Mouse (Mus musculus): Measurements from ENCODE around the gene Sh3rf1. TPM values are rescaled to one million over a fixed set of nuclear protein-coding genes. Genes with fewer than 3 reads are reported as not detected.

Sh3rf1 gene
- total RNA-seq, 2 experiments from 2014 or later: 0.14 to 1.8 TPM

GRCm38 (mm10) chr8:61347526-61347925, 123.9 kb downstream of the Sh3rf1 start:
- ATAC-seq (replicated peaks; ENCODE audit: low FRiP score, low TSS enrichment, poor library complexity, severe bottlenecking): no peak

DNA sequence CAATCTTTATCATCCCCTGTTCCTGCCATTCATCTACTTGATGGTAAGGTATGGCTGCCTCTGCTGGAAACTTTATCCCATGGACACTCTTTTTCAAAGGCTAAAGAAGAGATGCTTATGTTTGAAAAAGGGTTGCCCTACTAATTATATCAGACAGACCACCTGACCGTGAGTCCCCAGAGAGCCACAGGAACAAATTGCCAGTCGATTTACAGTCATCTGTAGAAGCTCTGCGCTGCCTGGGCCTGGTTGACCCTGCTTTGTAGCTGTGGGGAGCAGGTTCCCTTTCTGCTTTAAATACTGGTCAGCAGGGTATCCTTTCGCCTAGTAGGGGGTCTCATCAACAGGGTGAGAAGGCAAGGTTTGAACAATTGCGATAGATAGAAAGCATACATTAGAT, 124.4 kb downstream of the Sh3rf1 start:
- ATAC-seq (replicated peaks; ENCODE audit: low FRiP score, low TSS enrichment, poor library complexity, severe bottlenecking): no peak

DNA sequence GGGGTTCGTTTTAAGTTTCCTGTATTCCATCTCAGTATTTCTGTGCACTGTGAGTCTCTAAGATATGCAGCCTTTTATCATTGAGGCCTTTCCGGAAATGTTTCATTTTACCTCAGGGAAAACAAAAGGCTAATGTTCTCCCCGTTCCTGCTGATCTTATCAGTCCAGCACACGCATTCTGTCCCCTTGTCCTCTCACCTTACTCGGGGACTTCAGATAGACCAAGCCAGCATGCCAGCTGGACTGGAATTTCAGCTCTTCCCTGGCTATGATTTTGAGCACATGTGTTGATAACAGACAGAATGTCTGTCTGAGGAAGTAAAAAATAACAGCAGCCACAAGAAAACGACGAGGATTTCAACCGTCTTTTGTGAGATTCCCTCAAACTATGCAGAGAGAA, 124.8 kb downstream of the Sh3rf1 start:
- ATAC-seq (replicated peaks; ENCODE audit: low FRiP score, low TSS enrichment, poor library complexity, severe bottlenecking): no peak

GRCm38 (mm10) chr8:61350443-61350842, 126.8 kb downstream of the Sh3rf1 start:
- no peak for ATAC-seq (replicated peaks; ENCODE audit: low FRiP score, low TSS enrichment, poor library complexity, severe bottlenecking)

DNA sequence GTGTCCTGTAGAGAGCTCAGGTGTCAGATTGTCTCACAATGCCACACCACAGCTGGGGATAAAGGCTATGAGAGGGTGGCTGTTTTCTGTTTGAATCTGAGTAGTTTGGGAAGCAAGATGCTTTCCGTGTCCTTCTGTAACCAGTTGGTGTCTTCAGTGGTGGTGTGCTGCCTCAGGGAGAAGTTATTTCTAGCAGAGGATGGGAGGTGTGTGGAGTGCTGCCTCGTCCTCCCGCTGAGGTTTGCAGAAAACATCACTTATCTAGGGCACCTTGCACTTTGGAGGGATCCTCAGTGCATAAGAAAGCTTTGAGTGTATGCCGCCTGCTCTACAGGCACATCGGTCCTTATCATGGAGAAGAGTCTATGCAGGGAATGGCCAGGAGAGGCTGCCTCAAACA, 128.0 kb downstream of the Sh3rf1 start:
- ATAC-seq (replicated peaks; ENCODE audit: low FRiP score, low TSS enrichment, poor library complexity, severe bottlenecking): no peak

DNA sequence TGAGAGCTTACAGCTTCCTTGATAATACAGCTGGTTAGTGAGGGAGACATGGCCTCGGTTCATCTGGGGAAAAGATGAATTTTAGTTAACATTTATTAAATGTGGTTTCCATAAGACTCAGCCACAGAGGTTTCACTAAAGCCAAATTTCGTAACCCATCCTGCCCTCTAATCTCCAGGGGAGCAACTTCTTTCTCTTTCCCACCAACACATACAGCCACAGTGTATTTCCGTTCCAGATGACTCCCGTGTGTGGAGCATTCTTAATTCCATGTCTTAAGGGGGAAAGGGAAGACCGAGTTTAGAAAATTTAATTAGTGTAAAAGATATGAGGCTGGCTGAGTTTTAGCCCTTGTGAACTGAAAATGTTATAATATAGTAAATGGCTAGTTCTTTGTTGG, 131.8 kb downstream of the Sh3rf1 start:
- ATAC-seq (replicated peaks; ENCODE audit: low FRiP score, low TSS enrichment, poor library complexity, severe bottlenecking): no peak

- peak; percentile 52; the same call in 1 of the 2 replicates for ATAC-seq (replicated peaks; ENCODE audit: low FRiP score, low TSS enrichment, poor library complexity, severe bottlenecking)
Observed at GRCm38 (mm10) chr8:61359004-61359403, 135.3 kb downstream of the Sh3rf1 start.

DNA sequence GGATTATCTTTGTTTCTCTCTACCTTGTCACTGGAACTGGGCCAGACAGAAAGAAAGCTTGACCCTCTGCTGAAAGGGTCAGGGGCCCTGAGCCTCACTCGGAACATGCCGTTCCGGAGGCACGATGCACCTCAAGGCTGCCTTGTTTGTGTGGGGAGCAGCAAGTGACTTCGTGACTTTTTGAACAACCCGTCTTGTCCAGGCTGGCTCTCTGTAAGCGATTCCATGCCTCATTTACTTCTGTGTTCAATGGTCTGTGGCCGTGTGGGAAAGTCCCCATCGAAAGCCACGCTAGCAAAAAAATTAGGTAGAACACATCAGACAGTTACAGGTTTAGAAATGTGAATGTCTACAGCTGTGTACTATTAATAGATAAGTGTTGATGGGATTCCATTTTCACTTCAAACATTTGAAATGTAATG, 136.2 kb downstream of the Sh3rf1 start:
- ATAC-seq (replicated peaks; ENCODE audit: low FRiP score, low TSS enrichment, poor library complexity, severe bottlenecking): no peak

DNA sequence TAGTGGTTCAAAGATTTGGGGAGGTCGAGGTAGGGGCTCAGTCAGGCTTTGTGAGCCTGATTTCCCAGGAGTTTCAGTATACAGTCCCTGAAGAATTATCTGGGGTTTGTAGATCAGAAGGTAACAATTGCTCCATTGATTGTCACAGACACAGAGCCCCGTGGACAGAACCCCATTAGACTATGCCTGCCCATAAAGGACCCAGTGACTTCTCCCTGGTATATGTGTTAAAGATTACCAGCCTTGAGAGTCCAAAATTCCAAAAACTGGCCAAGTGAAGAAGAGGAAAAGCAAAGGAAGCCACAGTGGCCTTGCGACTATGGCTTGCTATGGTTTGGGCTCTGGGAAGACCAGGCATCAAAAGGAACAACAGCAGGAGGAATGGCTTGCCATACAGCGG, 136.7 kb downstream of the Sh3rf1 start:
- ATAC-seq (replicated peaks; ENCODE audit: low FRiP score, low TSS enrichment, poor library complexity, severe bottlenecking): no peak

DNA sequence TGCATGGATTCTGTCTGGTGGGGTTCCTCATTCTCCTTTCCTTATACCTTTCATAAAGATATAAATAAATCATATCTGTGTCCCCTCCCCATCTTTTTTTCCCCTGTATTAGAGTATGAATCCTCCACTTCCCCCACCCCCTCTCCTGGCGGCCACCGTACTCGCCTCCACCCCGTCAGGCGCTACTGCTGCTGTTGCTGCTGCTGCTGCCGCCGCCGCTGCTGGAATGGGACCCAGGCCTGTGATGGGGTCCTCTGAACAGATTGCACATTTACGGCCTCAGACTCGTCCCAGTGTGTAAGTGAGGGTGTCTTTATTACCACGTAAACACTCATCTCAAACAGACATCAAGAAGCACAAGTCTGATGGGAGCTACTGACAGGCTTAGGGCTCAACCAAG, 137.8 kb downstream of the Sh3rf1 start:
- ATAC-seq (replicated peaks; ENCODE audit: low FRiP score, low TSS enrichment, poor library complexity, severe bottlenecking): no peak

DNA sequence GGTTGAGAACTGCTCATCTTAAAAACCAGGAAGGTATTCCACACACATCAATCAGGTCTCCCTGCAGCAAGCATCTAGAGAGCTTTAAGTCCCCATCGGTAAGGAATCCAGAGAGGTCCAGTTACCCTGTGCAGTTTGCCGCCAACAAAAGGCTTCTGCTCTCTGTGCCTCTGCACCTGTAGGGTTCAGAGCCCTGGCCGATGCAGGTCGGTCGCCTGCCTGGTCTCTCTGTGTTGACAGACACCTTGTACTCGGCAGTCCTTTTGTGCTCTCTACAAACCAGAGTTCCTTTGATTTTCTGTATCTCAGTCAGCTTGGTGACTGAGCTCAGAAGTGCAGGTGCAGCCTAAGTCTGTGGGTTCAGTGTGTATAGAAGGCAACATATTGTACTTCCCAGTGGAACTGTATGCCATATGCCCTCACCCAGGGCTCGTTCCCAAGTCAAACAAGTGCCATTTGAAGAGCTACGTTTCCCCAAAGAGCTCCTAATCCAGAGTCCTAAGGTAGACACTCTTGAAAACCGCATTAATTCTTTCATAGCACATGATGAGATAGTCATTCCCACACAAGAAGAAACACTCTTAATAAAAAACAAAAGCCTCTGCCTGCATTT, 138.7 kb downstream of the Sh3rf1 start:
- ATAC-seq (replicated peaks; ENCODE audit: low FRiP score, low TSS enrichment, poor library complexity, severe bottlenecking): no peak

DNA sequence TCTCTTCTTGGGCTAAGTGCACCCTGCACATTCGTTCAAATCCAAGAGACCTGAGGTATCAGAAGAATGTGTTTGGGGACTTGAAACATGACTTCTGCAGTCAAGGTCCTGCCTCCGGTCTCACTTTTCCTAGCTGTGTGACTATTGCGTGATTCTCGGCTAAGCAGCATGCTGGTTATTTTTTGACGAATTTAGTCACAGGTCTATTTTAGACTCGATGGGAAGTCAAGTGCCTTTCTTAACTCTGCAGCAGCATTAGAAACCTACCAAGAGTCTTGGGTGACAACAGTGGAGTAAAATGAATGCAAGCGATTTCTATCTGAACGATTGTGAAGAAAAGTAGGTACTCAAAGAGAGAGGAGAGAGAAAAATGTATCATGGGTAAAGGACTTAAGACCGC, 149.6 kb downstream of the Sh3rf1 start:
- ATAC-seq (replicated peaks; ENCODE audit: low FRiP score, low TSS enrichment, poor library complexity, severe bottlenecking): no peak

- ATAC-seq (replicated peaks; ENCODE audit: low FRiP score, low TSS enrichment, poor library complexity, severe bottlenecking): no peak
Observed at GRCm38 (mm10) chr8:61374059-61374755, 150.5 kb downstream of the Sh3rf1 start.

- ATAC-seq (replicated peaks; ENCODE audit: low FRiP score, low TSS enrichment, poor library complexity, severe bottlenecking): no peak
Observed at GRCm38 (mm10) chr8:61375205-61375604, 151.5 kb downstream of the Sh3rf1 start.

DNA sequence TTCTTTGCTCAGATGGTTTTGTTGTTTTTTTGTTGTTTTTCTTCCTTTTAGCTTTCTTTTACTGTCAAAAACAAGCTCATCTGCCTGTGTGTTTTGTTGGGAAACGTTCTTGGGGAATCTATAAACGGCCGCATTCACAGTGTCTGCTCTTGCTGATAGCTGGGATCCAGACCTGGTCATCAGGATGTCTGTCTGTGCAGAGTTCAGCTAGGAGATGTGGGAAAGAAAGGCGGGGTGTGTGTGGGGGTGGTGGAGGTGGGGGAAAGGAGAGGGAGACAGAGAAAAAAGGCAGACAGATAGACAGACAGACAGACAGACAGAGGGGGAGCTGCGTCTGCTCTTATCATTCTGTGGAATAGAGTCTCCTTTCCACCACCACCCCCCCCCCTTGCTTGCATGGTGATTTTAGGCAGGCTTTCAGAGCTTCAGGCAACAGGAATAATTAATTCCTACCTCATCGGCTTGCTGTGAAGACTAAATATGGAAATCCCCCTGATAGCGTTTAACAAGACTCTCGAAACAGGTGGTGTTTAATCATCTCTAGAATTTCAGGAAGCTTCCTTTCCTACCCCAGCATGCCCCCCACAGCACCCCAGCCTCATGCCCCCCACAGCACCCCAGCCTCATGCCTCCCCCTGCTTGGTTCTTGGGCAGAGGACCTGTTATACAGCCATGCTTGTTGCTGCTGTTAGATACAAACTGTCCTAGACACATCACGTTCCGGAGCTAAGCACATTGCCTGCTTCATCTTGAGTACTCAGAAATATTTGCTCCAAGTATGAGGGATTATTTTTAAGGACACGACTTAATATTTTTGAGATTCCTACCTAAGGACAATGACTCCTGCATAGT, 155.4 kb downstream of the Sh3rf1 start:
- no peak for ATAC-seq (replicated peaks; ENCODE audit: low FRiP score, low TSS enrichment, poor library complexity, severe bottlenecking)

DNA sequence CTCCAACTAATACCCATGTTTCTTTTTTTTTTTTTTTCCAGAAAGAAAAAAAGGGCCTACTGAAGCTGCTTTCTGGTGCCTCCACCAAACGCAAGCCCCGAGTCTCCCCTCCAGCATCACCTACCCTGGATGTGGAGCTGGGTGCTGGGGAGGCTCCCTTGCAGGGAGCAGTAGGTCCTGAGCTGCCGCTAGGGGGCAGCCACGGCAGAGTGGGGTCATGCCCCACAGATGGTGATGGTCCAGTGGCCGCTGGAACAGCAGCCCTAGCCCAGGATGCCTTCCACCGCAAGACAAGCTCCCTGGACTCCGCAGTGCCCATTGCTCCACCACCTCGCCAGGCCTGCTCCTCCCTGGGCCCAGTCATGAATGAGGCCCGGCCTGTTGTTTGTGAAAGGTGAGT, 160.9 kb downstream of the Sh3rf1 start:
- no peak for ATAC-seq (replicated peaks; ENCODE audit: low FRiP score, low TSS enrichment, poor library complexity, severe bottlenecking)

GRCm38 (mm10) chr8:61385502-61386191, 162.0 kb downstream of the Sh3rf1 start:
- no peak for ATAC-seq (replicated peaks; ENCODE audit: low FRiP score, low TSS enrichment, poor library complexity, severe bottlenecking)

DNA sequence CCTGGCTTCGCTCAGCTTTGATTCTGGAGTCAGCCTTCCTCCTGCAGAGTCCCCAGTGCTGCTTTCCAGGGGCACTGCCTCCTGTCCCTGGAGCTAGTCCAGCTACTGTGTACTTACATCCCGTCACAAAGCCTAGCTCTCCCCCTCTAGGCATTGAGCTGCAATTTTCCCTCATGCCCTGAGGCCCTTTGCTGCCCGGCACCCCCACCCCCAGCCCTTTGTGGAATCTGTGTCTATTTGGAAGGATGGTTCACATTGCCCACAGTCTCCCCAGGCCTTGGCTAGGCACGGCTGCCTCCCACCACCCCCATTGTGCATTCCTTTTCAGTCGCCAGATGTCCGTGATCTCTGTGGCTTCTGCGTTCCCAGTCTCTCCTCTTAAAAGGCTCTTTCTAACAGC, 163.0 kb downstream of the Sh3rf1 start:
- ATAC-seq (replicated peaks; ENCODE audit: low FRiP score, low TSS enrichment, poor library complexity, severe bottlenecking): no peak

DNA sequence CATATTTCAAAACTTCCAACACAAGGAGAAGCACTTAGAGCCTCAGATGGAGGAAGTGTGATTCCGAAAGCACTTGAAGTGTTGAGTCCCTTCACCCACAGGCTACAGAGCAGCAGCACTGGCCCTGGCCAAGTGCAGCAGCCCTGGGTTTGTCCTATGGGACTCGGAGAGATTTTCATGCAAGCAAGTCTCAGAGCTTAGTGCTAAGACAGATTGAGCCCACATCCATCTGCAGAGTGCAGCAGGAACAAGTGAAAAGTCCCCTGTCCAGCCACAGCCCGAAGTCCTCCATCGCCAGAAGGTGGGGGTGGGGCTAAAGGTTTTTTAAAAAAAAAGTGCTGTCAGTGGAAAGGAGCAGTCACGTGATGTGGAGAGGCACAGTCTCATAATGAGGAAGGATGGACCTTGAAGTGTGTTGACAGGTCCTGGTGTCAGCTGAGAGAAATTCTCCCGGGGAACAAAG, 163.9 kb downstream of the Sh3rf1 start:
- ATAC-seq (replicated peaks; ENCODE audit: low FRiP score, low TSS enrichment, poor library complexity, severe bottlenecking): no peak

DNA sequence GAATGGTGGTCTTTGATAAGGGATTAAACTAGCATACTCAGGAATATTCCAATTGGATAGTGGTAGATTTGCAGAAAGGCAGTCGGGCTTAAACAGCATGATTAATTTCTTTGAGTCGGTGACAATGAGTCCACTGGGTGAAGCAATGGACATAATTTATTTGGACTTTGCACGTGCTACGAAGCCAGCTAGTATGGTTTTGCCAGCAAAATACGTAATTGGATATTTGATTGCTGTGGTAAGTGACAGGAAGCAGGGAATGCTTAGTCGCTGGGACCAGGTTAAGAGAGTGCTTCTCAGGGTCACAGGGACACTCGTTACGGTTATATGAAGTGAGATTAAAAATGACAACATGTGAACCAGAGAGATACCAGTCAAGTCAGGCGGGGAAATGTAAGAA, 164.7 kb downstream of the Sh3rf1 start:
- no peak for ATAC-seq (replicated peaks; ENCODE audit: low FRiP score, low TSS enrichment, poor library complexity, severe bottlenecking)

All from megakaryocyte-erythroid progenitor cell, adult 5-6 weeks (primary cell).